Mouse (Mus musculus) right cerebral cortex, adult 18-20 months (tissue): ENCODE measurements around the gene Trit1.
"Not testable (repeated sequence)": the region's sequence is repeated elsewhere in the genome, so short reads cannot be mapped to it uniquely, and the experiment has no call there.

ENCODE experiments used
- DNase-seq: peaks from one replicate; pipeline ENCODE4 v3.0.0; 2022; ENCODE audit warnings: mixed read lengths

Trit1 gene

GRCm38 (mm10) chr4:122998537-122999262 is 17.7 kb upstream of the Trit1 start:
- no peak for DNase-seq

- DNase-seq: no peak
Measured at GRCm38 (mm10) chr4:122999263-122999691, 17.1 kb upstream of the Trit1 start.

GRCm38 (mm10) chr4:123000130-123000529 is 16.3 kb upstream of the Trit1 start:
- no peak for DNase-seq

GRCm38 (mm10) chr4:123000617-123001342 is 15.6 kb upstream of the Trit1 start:
- no peak for DNase-seq

- peak; percentile 92 for DNase-seq
Measured at GRCm38 (mm10) chr4:123005054-123005966, 11.1 kb upstream of the Trit1 start.

- not testable (repeated sequence) for DNase-seq
Measured at GRCm38 (mm10) chr4:123012501-123012900, 3.9 kb upstream of the Trit1 start.

- DNase-seq: no peak
Measured at GRCm38 (mm10) chr4:123013346-123013945, 3.0 kb upstream of the Trit1 start.

- DNase-seq: peak; percentile 70
Measured at GRCm38 (mm10) chr4:123013949-123014406, 2.4 kb upstream of the Trit1 start.

GRCm38 (mm10) chr4:123014501-123015282 is 1.7 kb upstream of the Trit1 start:
- DNase-seq: no peak

- DNase-seq: no peak
Measured at GRCm38 (mm10) chr4:123021591-123021990, 5.2 kb downstream of the Trit1 start.

GRCm38 (mm10) chr4:123022896-123023295 is 6.5 kb downstream of the Trit1 start:
- no peak for DNase-seq

GRCm38 (mm10) chr4:123025418-123025817 is 9.0 kb downstream of the Trit1 start:
- DNase-seq: no peak

- DNase-seq: no peak
Measured at GRCm38 (mm10) chr4:123026161-123026560, 9.8 kb downstream of the Trit1 start.

- no peak for DNase-seq
Measured at GRCm38 (mm10) chr4:123026597-123026996, 10.2 kb downstream of the Trit1 start.

- no peak for DNase-seq
Measured at GRCm38 (mm10) chr4:123034841-123035240, 18.4 kb downstream of the Trit1 start.

GRCm38 (mm10) chr4:123035636-123036035 is 19.2 kb downstream of the Trit1 start:
- DNase-seq: no peak

- no peak for DNase-seq
Measured at GRCm38 (mm10) chr4:123036710-123037109, 20.3 kb downstream of the Trit1 start.

GRCm38 (mm10) chr4:123041131-123041530 is 24.7 kb downstream of the Trit1 start:
- no peak for DNase-seq

- DNase-seq: no peak
Measured at GRCm38 (mm10) chr4:123043858-123044257, 27.5 kb downstream of the Trit1 start.

- no peak for DNase-seq
Measured at GRCm38 (mm10) chr4:123044842-123045241, 28.4 kb downstream of the Trit1 start.

- no peak for DNase-seq
Measured at GRCm38 (mm10) chr4:123046300-123046699, 29.9 kb downstream of the Trit1 start.
